Mouse (Mus musculus) adrenal gland, postnatal 14 days (tissue): ENCODE data around the gene Snd1. TPM values are rescaled to one million over a fixed set of nuclear protein-coding genes. Genes with fewer than 3 reads are reported as not detected.
A peak's percentile ranks its signal among the peaks of the same experiment; 100 is the strongest.

ENCODE experiments used
- DNase-seq: peaks from one replicate; pipeline ENCODE4 v3.0.0; 2021; ENCODE audit warnings: mixed read lengths
- total RNA-seq: library from RNA; stranded (reverse); gene quantifications from 2 replicates; pipeline ENCODE4 v1.2.3, GENCODE M21; 2021

Snd1 gene
- total RNA-seq, 1 experiment from 2014 or later, result 121 TPM

DNA sequence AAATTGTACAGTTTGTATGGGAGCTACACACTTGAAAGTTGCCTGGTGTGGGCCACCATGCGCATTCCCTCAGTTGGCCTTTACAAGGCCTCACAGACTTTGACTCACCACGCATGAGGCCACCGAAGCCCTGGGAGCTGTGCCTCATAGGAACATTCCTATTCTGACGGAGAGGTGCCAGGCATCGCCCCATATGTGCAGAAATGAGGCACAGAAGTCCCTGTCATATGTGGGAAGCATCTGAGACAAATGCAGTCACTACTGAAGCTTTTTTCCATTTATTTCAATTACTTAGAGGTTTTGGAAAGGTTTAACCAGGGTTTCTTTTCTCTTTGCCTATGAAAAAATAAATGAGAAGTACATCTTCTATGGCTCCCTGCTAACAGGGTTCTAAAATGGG lies 278.3 kb downstream of the Snd1 start:
- DNase-seq, result no peak

DNA sequence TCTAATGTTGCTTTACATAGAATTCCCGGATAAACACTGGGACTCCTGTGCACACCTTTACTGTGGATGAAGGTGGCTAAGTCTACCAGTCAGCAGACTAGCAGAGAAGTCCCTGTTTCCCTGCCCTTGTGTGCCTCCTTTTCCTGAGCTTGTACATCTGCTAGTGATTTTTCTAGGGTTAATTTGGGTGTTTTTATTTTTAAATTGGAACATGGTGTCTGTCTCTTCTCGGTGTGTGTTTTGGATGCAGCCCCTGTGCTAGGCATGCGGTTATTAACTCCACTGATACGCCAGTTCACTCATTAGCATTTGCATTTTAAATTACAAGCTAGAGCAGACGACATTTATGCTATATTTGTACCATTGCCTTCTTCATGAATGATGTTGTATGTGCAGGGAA lies 278.7 kb downstream of the Snd1 start:
- DNase-seq, result no peak

DNA sequence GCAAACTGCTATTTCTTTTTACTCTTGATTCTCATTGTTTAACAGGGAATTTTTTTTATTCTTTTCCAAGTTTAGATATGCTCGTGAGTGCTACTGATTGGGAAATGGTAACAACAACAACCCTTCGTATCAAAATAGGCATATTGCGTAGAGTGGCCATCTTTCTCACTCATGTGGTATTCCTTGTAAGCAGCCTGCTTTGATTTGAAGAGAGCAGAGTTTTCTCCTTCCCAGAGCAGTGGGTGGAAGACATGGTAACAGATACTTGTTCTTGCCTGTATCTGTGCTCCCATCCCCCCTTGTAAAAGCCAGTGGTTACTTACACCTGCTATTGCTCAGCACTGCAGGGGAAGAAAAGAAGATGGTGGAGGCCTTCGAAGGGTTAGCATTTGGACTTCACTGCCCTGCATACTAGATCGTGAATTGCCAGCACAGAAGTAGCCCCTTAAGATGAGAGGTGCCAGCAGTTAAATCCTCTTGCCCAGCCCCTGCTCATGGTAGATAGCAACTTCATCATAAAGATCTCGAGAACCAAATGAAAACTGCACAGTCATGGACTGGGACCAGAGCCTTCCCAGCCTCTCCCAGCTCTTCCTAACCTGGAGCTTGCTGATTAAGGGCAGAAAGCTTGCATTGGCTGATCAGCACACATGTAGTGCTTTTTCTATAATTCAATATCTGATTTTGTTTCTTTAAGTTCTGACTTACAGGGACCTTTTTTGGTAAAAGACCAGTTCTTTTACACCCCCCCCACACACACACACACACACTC lies 279.4 kb downstream of the Snd1 start:
- DNase-seq, result no peak

DNA sequence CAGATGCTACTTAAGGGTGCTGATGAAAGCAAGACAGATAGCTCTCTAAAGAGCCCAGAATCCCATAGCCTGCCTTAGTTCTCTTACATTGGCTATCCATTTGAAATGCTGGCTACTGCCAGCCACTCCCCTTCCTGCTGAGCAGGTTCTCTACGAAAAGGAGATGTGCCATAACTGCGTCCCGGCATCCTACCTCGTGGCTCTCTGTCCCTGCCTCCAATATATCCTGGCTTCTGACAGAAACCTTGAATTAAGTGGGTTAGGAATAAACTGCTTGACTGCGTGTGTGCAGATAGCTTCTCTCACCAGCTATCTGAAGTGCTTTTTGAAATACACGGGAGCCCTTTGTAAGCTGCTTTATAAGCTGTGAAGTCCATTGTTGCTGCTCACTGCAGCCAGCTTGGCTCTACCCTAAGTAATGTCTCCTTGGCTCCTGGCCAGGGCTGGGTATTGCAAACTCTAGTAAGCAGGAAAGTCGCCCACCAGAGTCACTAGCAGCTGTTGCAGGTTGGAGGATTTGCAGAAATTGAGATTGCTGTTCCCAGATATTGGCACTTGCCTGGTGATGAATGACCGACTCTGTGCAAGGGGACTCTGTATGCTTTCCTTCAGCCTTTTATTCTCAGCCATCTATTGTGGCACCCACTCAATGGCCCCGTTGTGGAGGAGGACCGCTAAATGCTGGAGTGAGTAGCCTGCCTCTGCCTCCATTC lies 281.5 kb downstream of the Snd1 start:
- peak; percentile 47 for DNase-seq

DNA sequence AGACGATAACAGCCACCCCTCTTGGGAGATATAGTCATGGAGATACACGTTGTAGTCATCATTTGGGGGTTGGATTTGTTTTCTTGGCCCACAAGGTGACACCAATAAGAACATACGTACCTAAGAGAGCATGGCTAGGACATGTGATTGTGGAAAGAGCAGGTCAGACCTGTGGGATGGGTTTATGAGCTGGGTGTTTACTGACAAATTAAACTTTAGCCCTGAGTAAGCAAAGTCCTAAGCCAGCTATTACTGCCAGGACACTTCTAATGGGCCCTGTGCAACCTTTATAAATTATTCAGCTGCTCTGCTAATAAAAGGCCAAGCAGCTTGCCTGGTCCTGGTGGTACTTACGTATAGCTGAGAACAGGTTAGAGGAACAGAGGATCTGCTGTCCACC lies 283.4 kb downstream of the Snd1 start:
- DNase-seq, result no peak

DNA sequence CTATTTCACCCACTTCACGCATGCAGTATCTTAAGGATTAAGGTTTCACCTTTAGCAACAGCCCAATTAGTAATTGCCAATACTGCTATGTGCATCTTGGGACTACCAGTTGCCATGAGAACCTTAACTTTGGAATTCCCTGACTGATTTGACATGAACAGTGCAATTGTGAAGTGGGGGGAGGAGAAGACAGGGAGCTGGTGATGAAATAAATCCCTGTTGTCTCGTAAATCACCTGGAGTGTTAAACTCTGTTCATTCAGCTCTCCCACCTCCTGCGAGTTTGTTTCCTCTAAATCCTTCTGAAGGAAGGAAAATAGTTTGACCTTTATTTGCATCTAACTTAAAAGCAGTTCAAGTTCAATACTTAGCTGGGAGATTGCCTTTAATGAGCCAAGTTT lies 286.8 kb downstream of the Snd1 start:
- no peak for DNase-seq

DNA sequence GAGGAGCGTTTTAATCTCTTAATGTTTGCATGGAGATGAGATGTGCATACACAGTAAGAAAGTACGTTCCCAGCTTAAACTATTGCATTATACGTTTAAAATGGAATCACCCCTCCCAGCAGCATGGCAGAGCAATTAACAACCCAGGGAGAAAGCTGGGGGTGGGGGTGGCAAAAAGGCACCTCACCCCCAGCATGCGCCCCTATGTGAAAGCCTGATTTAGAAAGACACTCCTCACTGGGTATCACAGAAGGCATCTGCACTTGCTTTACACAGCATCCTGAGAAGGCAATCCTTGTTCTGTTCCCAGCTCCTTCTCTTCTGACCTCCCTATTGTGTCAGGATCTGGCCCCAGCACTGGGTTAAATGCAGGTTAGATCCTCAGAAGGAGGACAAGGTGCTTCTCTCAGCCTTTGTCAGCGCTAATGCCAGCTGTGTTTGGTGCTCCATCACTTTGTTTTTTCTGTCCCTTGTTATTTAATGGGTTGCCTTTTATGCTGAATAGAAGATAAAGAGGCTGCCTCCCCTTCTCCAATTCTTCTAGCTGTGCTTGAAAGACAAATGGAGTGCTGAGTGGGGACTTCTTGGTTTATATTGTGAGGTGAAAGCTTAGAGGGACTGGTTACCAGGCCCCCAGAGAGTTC lies 287.3 kb downstream of the Snd1 start:
- no peak for DNase-seq

DNA sequence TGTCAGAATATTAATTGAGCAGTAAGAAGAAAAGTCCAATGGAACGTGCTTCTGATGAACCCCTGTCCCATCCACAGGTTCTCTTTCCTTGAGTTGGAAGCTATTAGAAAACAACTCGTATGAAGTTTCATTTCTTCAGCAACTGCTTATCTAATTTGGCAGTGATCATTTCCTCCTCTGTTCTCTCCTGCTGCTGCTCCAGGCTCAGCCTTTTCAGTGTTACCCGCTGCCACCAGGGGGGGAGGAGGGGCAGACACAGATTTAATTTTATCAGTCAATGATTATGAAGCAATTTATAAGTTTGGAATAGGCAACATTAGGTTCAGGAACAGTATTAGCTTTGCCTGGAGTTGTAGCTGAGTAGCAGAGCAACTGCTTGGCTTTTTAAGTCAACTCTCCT lies 291.7 kb downstream of the Snd1 start:
- no peak for DNase-seq

DNA sequence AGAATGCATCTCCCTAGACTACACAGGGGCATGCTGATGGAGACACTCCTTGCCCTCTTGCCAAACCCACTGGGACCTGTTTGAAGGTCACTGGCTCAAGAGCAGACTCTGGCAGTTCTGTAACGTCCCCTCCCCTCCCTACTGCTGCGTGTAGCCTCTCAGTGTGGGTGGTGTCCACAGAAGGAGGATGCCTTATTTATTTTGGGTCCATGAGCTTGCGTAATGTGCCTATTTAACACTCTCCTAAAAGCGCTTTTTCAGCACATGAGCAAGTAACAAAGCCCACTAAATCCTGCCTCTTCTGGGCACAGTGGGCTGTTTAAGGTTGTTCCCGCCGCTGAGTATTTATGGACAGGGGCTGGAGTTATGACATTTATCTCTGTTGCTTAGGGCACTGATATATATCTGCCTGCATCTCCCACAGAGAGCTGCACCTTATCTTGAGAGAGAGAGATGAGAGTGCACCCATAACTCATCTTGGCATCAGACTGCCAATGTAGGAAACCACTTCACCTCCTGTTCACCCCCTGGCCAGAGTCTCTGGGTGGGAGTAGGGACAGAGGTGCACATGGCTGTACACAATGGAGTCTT lies 293.0 kb downstream of the Snd1 start:
- DNase-seq, result peak; percentile 12

DNA sequence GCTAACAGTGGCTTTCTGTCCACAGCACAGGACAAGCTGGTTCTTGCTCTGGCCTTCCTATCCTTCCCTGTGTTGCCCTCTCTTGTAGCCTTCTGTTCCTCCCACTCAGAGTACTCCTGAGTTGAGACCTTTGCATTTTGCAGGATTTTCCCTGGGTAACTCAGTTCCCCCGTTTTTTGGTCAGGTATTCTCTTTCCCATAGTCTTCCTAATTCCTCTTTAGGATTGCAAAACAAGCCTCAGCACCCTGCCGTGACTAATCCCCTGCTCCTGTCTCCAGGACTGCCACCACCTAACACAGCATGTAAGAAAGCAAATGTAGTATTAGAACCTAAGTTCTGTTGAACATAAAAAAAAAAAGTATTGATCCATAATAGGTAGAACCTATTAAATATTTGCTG lies 296.4 kb downstream of the Snd1 start:
- DNase-seq, result no peak

DNA sequence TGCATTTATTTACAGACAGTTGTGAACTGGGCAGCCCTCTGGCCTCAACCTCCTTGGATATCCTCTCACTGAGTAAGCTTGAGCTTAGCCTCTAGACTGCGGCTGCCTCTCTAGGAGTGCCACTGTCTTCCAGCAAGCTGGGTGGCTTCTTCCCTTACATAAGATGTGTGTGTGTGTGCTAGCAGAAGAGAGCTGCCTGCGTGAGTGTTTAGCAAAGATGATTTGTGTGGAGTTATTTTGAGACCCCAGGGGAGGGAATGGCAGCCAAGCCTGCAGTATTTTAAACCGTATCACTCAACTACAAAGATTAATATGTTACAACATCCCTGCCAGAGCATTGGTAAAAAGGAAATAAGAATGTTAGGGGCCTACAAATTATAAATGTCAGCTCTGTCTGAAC lies 306.8 kb downstream of the Snd1 start:
- no peak for DNase-seq

DNA sequence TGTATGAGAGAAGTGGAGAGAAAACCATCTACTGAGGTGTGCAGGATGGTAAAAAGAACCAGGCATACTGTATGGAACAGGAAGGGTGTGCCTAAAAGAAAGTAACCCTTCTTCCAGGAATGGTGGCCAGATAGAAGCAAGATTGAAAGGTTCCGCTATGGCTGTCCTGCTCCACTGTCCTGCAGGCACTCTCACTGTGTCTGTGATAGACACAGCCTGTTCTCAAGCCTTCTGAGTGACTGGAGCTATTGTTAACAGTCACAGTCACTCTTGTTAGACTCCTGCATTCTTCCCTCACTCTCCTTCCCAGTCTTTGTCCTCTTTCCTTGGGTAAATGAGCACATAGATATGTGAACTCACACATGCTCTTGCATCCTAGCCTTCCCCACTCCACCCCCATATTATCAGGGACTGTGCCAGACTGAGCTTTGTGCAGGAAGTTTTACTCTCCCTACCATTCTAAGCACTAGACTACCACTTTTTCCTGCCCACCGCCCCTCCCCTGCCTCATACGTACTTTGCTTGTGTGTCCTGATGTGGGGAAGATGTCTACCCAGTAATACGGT lies 308.2 kb downstream of the Snd1 start:
- no peak for DNase-seq

DNA sequence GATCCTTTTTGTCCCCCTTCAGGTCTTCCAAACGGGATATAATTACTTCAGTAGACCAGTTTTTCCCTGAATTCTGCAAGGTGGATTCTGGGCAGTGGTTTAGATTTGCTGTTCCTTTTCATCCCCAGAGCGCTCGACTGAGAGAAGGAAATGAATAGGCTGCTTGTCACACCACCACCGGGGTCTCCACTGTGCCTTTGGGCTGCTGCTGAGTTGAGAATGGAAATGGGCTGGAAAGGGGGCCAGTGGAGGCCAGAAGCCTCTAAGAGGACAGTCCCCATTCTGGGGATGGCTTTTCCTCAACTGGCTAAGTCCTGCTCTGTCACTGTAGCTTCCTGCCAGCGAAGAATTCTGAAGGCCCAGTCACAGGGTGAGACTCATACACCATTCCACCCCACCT lies 309.0 kb downstream of the Snd1 start:
- no peak for DNase-seq

DNA sequence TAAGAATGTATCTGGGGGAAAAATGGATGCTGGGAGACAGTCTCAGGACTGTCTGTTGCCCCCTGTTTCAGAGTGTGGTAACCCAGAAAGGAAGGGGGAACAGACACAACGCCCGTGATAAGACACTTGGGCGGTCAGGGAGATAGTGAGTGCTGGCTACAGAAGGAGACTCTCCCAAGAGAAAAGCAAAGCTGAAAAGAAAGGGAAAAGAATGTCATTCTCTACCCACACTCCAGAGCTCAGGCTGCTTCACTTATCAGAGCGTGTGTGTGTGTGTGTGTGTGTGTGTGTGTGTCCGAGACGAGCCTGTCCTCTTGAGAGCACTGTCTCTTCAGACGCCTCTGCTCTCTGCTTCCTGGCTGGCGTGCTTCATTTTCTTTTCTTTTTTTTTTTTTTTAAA lies 310.8 kb downstream of the Snd1 start:
- DNase-seq, result no peak

DNA sequence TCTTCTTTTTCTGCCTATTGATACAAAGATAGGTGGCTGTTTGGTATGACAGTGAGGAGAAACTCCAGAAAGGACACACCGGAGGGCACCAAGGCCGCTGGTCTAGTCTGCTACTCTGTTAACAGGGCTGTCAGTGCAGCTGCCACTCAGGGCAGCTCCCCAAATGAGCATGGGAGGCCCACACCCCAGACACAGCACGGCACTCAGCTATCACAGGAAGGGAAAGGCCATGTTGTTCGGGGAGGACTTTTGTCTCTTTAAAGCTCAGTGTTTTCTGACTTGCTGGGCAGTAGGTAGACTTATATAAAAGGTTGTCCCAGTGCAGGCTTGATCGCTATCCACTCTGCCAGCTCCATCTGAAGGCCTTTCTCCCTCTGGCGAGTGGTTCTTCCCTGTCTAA lies 312.2 kb downstream of the Snd1 start:
- no peak for DNase-seq

DNA sequence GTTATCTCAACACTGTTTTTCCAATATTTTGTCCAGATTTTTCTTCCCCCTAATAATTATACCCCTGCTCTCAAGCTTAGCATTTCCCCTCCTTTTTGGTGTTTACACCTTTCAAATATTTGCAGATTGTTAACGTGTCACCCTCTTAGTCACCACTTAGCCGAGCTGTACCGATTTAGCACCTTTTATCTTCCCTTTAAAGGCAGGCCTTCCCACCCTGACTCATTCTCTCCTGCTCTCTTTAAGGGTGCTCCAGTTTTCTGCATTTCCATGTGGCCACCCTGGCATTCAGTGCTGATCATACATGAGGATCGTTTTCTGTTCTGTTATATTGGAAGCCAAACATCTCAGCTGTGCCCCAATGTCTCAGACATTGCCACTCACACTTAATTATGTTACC lies 314.7 kb downstream of the Snd1 start:
- no peak for DNase-seq

DNA sequence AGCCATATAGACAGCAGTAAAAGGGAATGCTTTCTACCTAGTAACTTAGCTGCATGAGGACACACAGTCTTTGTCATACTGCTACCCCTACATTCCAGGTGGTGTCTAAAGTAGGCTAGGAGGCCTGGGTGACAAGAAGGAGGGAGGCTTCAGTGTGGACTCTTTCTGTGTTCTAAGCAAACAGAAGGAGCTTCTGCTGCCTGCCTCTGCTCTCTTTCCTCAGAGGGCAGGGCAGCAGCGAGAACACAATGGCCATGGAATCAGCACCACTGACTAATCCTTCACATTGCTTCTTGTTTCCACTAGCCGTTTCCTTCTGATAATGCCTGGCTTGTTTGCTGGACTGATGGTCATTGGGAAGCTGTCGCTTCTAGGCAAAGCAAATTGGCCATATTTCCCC lies 316.2 kb downstream of the Snd1 start:
- peak; percentile 18 for DNase-seq

DNA sequence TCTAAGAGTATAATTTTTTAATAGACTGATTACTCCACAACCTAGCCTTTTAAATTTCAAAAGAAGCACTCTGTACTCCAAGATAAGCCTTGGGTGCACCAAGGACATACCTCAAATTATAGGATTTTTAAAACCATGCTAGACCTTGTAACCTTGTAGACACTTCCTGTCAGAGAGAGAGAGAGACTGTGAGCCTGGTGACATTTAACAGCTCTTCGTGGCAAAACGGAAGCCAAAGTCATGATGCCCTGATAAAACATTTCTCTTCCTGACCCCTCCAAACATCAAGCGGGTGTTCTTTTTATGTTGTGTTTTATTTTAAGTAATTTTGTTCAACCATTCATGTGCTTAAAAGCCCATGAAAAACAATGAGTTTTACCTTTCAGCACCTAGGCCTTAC lies 316.9 kb downstream of the Snd1 start:
- no peak for DNase-seq

DNA sequence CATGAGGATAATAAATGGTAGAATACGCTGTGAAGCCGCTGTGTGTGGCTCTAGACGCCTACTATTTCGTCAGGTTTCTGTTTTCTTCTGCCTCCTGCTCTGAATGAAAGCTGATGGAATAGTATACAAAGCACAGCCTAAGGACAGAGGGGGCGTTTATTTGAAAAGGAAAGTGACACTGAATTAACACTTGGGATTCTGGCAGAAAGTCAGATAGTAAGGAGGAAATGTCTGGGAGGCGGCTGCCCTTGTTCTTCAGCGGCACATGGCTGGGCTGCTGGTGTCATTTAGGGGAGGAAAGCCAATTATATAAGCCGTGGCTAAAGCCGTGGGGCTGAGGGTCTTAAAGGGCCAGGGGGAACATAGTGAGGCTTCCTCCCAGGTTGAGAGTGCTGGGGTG lies 320.4 kb downstream of the Snd1 start:
- no peak for DNase-seq

DNA sequence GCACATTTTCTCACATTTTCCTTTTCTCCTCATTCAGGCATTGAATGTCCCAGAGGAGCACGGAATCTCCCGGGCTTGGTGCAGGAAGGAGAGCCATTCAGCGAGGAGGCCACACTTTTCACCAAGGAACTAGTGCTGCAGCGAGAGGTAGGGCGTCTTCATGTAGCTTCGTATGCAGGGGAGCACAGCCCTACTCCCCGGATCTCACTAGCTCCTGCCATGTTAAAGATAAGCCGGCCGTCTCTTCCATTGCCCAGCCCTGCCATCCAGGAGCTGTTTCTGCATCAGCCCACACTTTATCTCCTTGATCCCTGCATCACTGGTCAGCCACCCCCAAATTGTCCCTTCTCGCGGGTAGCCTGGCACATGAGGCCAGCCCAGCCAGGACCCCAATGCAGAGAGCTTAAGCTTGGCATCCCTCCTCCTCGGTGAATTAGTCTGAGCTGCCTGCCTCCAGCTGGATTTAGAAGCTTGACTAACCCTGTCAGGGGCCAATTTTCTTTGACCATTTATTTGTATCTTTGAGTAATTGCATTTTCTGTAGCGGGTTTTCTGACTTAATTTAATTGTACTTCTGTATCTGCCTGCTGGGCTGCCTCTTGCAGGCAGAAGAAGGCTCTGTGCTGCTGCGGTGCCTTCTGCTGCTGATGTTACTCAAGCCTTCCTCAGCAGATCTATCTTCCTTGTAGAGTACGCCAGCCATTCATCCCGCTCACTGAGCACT lies 321.0 kb downstream of the Snd1 start:
- no peak for DNase-seq

DNA sequence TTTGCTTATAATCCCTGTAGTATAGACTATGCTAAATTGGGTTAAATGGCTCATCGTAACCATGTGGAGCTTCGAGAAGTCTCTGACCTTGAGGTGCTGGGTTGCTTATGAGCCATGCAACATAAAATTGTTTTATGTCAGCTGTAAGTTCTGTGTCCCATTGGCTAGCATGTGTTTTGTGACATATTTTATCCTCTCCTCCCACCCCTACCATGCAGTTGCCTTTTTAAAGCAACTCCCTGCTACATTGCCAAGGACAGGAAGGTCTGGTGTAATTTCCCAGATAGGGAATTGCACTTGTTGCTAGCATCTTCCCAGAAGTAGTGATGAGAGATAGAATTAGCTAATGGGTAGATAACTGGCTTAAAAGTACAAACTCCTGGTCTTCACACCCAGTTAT lies 324.9 kb downstream of the Snd1 start:
- no peak for DNase-seq

DNA sequence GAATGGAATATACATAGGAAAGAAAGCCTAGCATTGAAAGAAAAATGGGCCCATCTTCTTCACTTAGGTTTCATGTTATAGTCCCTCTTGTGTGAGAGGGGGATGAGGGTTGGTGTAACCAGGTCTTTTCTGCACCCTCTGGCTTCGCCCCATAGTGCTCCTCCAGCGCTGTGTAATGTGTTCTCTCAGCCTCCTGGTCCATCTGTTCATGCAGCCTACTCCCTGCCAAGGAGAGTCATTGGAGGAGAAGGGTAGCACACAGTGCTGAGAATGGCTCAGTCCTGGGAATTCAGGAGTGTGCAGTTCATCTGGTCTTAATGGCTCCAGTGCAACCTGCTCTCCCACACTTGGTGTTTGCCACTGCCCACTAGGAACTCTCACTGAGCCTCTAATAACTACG lies 326.0 kb downstream of the Snd1 start:
- DNase-seq, result no peak
